Comparison of ENCODE assay signal across 8 mouse cellular contexts in the genomic region with DNA sequence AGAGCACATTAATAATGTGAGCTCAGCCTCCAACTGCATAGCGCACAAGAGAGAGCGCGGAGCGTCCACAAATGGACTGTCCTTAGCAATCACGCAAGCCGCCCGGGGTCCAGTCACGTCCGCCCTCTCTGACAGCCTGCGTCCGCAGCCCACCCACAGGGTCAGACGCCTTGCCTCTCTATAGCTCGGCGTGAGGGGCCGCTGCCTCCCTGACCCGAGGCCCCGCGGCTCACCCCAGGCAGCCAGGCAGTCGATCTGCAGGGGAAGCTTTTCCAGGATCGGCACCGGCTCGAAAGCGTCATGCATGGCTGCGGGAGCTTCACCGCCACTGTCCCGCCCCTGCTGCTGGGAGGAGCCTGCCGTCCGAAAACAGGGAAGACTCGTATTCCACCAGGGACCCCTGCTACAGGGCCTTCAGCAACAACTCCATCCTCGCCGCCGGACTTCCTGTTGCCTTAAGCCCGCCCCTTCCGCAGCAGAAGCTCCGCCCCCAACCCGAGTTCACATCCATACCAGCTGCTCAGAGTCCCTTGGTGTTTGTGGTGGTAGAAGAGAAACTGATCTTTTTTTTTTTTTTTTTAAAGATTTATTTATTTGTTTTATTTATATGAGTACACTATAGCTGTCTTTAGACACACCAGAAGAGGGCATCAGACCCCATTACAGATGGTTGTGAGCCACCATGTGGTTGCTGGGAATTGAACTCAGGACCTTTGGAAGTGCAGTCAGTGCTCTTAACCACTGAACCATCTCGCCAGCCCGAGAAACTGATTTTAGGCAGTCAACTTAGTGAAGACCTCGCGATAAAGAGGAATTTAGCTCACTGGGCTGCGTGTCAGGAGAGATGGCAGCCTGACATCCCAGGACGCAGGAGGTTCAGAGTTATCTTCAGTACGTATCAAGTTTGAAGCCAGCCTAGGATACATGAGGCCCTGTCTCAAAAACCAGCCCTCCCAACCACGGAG. TPM values are rescaled to one million over a fixed set of nuclear protein-coding genes. Genes with fewer than 3 reads are reported as not detected.
DNase-seq lines count a peak whose midpoint lies in the region; ATAC-seq lines count a peak whose summit lies in the region.

Gene Vps39, minus strand, starts transcription at position 456 of the 965 bp plus-strand sequence.

- 0 out of 2 replicates have a peak within 1 kb of the TSS, but pooled peaks have one; percentile 15 for H3K27ac ChIP-seq in brown adipose tissue, adult 24 weeks (replicated peaks; ENCODE audit: low read depth, low read length)
- H3K27ac ChIP-seq in heart, embryonic 13.5 days (replicated peaks), result peak within 1 kb of the TSS; percentile 79
- H3K27ac ChIP-seq in liver, embryonic 12.5 days, result peak within 1 kb of the TSS; percentile 68
- peak within 1 kb of the TSS; percentile 71; the same call in 1 of the 2 replicates for H3K27ac ChIP-seq in stomach, embryonic 15.5 days

- ATAC-seq in heart, embryonic 13.5 days (ENCODE audit: extremely low read depth, insufficient number of reproducible peaks, low FRiP score, low TSS enrichment), result peak; percentile 87
- ATAC-seq in liver, embryonic 12.5 days, result peak; percentile 88
- ATAC-seq in stomach, embryonic 15.5 days (ENCODE audit: insufficient read depth, low FRiP score, low read depth), result peak; percentile 96

- H3K27me3 ChIP-seq in heart, embryonic 13.5 days (replicated peaks), result no peaks in the 10 kb centered on the region
- H3K27me3 ChIP-seq in liver, embryonic 12.5 days (replicated peaks), result no peaks in the 10 kb centered on the region
- H3K27me3 ChIP-seq in stomach, embryonic 15.5 days (replicated peaks), result no peaks in the 10 kb centered on the region

- WGBS in heart, embryonic 13.5 days, result 10% methylated on average over 44 of the region's 44 CpGs
- 9% methylated on average over 44 of the region's 44 CpGs for WGBS in liver, embryonic 12.5 days (ENCODE audit: insufficient replicate concordance)
- WGBS in stomach, embryonic 15.5 days, result 12% methylated on average over 44 of the region's 44 CpGs

- peaks cover 58% of the 10 kb centered on the region for H3K36me3 ChIP-seq in heart, embryonic 13.5 days
- peaks cover 54% of the 10 kb centered on the region for H3K36me3 ChIP-seq in liver, embryonic 12.5 days
- peaks cover 20% of the 10 kb centered on the region for H3K36me3 ChIP-seq in stomach, embryonic 15.5 days

- peak within 1 kb of the TSS; percentile 87 for H3K4me2 ChIP-seq in heart, embryonic 13.5 days
- H3K4me2 ChIP-seq in liver, embryonic 12.5 days, result peak within 1 kb of the TSS; percentile 85
- peak within 1 kb of the TSS; percentile 64 for H3K4me2 ChIP-seq in stomach, embryonic 15.5 days

- no peaks in the 10 kb centered on the region for H3K9me3 ChIP-seq in heart, embryonic 13.5 days
- no peaks in the 10 kb centered on the region for H3K9me3 ChIP-seq in liver, embryonic 12.5 days (replicated peaks)
- no peaks in the 10 kb centered on the region for H3K9me3 ChIP-seq in stomach, embryonic 15.5 days

- 0 out of 2 replicates have a peak, but pooled peaks cover 5% of the 10 kb centered on the region for H3K4me1 ChIP-seq in brown adipose tissue, adult 24 weeks (ENCODE audit: control insufficient read depth, insufficient read depth, insufficient read length, low read length)
- peaks cover 18% of the 10 kb centered on the region for H3K4me1 ChIP-seq in heart, embryonic 13.5 days
- peaks cover 24% of the 10 kb centered on the region for H3K4me1 ChIP-seq in liver, embryonic 12.5 days
- H3K4me1 ChIP-seq in stomach, embryonic 15.5 days, result 0 out of 2 replicates have a peak, but pooled peaks cover 7% of the 10 kb centered on the region

- DNase-seq in CD4-positive, CD25-positive, alpha-beta regulatory T cell, adult 2 months (ENCODE audit: low read depth, low spot score), result peak; percentile 91
- peak; percentile 16 for DNase-seq in fat pad, adult 2 months (ENCODE audit: extremely low read depth, low read depth, low spot score)
- peak; percentile 95 for DNase-seq in kidney, postnatal 10 days
- peak; percentile 80 to 85 for DNase-seq in natural killer cell, adult 2 months (ENCODE audit: low spot score in 2 of 2)

- peak within 1 kb of the TSS; percentile 90 for H3K4me3 ChIP-seq in brown adipose tissue, adult 24 weeks (ENCODE audit: insufficient read depth, low read depth, low read length)
- H3K4me3 ChIP-seq in heart, embryonic 13.5 days, result peak within 1 kb of the TSS; percentile 99
- H3K4me3 ChIP-seq in liver, embryonic 12.5 days, result peak within 1 kb of the TSS; percentile 98
- peak within 1 kb of the TSS; percentile 92 for H3K4me3 ChIP-seq in stomach, embryonic 15.5 days (replicated peaks)

- peak within 1 kb of the TSS; percentile 93 for H3K9ac ChIP-seq in heart, embryonic 13.5 days
- peak within 1 kb of the TSS; percentile 93 for H3K9ac ChIP-seq in liver, embryonic 12.5 days
- peak within 1 kb of the TSS; percentile 68 for H3K9ac ChIP-seq in stomach, embryonic 15.5 days

RNA-seq across cellular contexts. Expression of gene Vps39, which starts in this region (rescaled TPM):
- polyA plus RNA-seq in brown adipose tissue, adult 24 weeks (2012; ENCODE audit: insufficient read depth, insufficient read length, missing spikeins), result 10.5 and 14.5 TPM in 2 replicates
- 15.4 and 16.0 TPM in 2 replicates for polyA plus RNA-seq in heart, embryonic 13.5 days (2015; fragmentation: Nextera tagmentation; extraction: Ambion mirVana)
- polyA plus RNA-seq in liver, embryonic 12.5 days (2016; fragmentation: Nextera tagmentation; extraction: Ambion mirVana), result 11.5 and 12.2 TPM in 2 replicates
- polyA plus RNA-seq in stomach, embryonic 15.5 days (2015; fragmentation: Nextera tagmentation; extraction: Ambion mirVana), result 17.8 and 17.9 TPM in 2 replicates

Comparison
In these comparisons a context has a peak if more than half of its experiments do, and no peak if none do; other contexts are left out.
1. Peak in every context shown above with its lines: DNase-seq, ATAC-seq, H3K4me3 ChIP-seq and H3K27ac ChIP-seq.
2. DNase-seq: peak in every context shown above with its lines; median percentile 95 in kidney, postnatal 10 days; 91 in CD4-positive, CD25-positive, alpha-beta regulatory T cell, adult 2 months; 82 in natural killer cell, adult 2 months; 16 in fat pad, adult 2 months.
3. H3K27ac ChIP-seq: peak in every context shown above with its lines; median percentile 79 in heart, embryonic 13.5 days; 71 in stomach, embryonic 15.5 days; 68 in liver, embryonic 12.5 days; 15 in brown adipose tissue, adult 24 weeks.